Mouse (Mus musculus): ENCODE measurements around the gene Tmem216. TPM values are rescaled to one million over a fixed set of nuclear protein-coding genes. Genes with fewer than 3 reads are reported as not detected.
A peak's percentile ranks its signal among the peaks of the same experiment; 100 is the strongest.
"Not testable (repeated sequence)": the region's sequence is repeated elsewhere in the genome, so short reads cannot be mapped to it uniquely, and the experiment has no call there.

Tmem216 gene
- polyA plus RNA-seq, 2 experiments: 51.3 to 55.8 TPM

DNA sequence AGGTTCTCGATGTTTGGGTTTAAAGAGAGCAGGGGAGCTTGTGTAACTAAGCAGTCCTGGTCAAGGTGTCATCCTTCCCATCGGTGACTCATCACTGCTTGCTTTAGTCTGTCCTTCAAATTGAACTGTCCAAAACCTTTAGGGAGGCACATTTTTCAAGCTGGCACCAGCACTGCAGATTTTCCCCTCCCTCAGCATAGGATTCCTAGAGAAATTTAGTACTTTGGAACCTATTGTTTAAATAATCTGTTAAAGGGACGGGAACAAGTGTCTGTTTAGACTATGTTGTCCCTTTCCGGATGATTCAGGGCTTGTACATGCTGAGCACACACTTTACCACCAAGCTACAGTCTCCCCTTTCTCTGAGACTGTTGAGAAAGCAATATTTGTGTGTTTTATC is 9.2 kb upstream of the Tmem216 start:
- Histone ChIP-seq H3K27ac (replicated peaks; ENCODE audit: low read depth, low read length) (no peak overlapping the region), H3K9me3 (ENCODE audit: control insufficient read depth, low read length) (no peaks in the 10 kb centered on the region), H3K4me2 (replicated peaks; ENCODE audit: low read depth, low read length, severe bottlenecking) (no peak overlapping the region), H3K36me3 (ENCODE audit: control insufficient read depth, insufficient read depth, low read length) (peaks cover 10% of the 10 kb centered on the region; the same call in 1 of the 2 replicates), H3K4me3 (replicated peaks; ENCODE audit: low read length) (no peak overlapping the region), H3K27me3 (ENCODE audit: control insufficient read depth, insufficient read depth, low read length) (no peaks in the 10 kb centered on the region), H3K4me1 (ENCODE audit: control insufficient read depth, insufficient read depth, low read length) (no peaks in the 10 kb centered on the region), H3K9ac (ENCODE audit: low read depth, low read length, severe bottlenecking) (no peak overlapping the region)
- no peak for DNase-seq (ENCODE audit: low spot score)
- WGBS: 76% methylated on average over 4 of the region's 4 CpGs
- no peak for ATAC-seq (ENCODE audit: low FRiP score, low read depth)
- TF ChIP-seq POLR2A (IDR thresholded peaks at IDR 0.05; ENCODE audit: borderline replicate concordance, extremely low read depth, insufficient read depth, insufficient read length): no peak

DNA sequence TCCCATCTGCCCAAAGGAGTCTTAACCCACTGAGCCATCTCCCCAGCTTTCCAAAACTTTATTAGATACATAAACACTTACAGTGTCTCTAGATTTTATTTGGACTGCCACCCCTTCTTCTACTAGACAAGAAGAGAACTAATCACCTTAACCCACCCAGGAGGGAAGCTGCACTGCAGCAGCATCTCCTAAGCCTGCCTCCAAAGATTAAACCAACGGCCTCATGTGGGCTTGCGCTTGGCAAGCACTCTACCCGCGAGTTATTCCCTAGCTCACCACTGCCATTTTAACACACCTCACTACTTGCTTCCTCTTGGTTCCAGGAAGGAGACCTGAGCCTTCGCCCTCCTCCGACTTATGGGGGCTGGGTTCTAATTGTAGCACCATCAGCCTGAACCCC is 8.2 kb upstream of the Tmem216 start:
- Histone ChIP-seq H3K9me3 (ENCODE audit: control insufficient read depth, low read length) (no peaks in the 10 kb centered on the region), H3K4me2 (replicated peaks; ENCODE audit: low read depth, low read length, severe bottlenecking) (no peak overlapping the region), H3K9ac (ENCODE audit: low read depth, low read length, severe bottlenecking) (no peak overlapping the region), H3K36me3 (ENCODE audit: control insufficient read depth, insufficient read depth, low read length) (peaks cover under 1% of the 10 kb centered on the region; the same call in 1 of the 2 replicates), H3K4me1 (ENCODE audit: control insufficient read depth, insufficient read depth, low read length) (no peaks in the 10 kb centered on the region), H3K27me3 (ENCODE audit: control insufficient read depth, insufficient read depth, low read length) (no peaks in the 10 kb centered on the region), H3K27ac (replicated peaks; ENCODE audit: low read depth, low read length) (no peak overlapping the region), H3K4me3 (replicated peaks; ENCODE audit: low read length) (no peak overlapping the region)
- DNase-seq (ENCODE audit: low spot score) (no peak), ATAC-seq (ENCODE audit: low FRiP score, low read depth) (no peak)
- no peak for TF ChIP-seq POLR2A (IDR thresholded peaks at IDR 0.05; ENCODE audit: borderline replicate concordance, extremely low read depth, insufficient read depth, insufficient read length)
- 81% methylated on average over 6 of the region's 6 CpGs for WGBS

DNA sequence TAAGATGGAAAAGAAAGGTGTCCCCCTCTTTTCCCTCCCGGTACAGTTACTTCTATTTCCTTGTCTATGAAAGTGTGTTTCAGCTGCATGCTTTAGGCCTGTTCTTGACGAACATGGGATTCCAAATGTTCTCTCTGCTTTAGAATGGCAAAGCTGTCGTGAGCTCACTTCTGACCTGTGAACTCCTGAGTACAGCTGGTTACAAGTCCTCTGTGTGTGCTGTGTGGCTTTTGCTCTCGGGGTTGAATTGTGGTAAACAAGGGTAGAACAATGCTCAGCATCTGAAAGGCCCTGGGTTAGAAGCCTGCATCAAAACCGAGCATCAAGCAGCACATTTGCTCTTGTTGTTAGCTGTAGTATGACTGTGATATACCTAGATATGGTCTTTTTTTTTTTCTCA is 6.3 kb upstream of the Tmem216 start:
- DNase-seq (ENCODE audit: low spot score) (no peak), ATAC-seq (ENCODE audit: low FRiP score, low read depth) (no peak)
- no peaks in the 10 kb centered on the region for H3K27me3 ChIP-seq (ENCODE audit: control insufficient read depth, insufficient read depth, low read length)
- WGBS: 65% methylated on average over 5 of the region's 5 CpGs
- H3K9me3 ChIP-seq (ENCODE audit: control insufficient read depth, low read length): no peaks in the 10 kb centered on the region
- H3K4me2 ChIP-seq (replicated peaks; ENCODE audit: low read depth, low read length, severe bottlenecking): no peak overlapping the region
- no peak overlapping the region for H3K9ac ChIP-seq (ENCODE audit: low read depth, low read length, severe bottlenecking)
- H3K4me1 ChIP-seq (ENCODE audit: control insufficient read depth, insufficient read depth, low read length): no peaks in the 10 kb centered on the region
- no peak overlapping the region for H3K27ac ChIP-seq (replicated peaks; ENCODE audit: low read depth, low read length)
- no peak for TF ChIP-seq POLR2A (IDR thresholded peaks at IDR 0.05; ENCODE audit: borderline replicate concordance, extremely low read depth, insufficient read depth, insufficient read length)
- H3K4me3 ChIP-seq (replicated peaks; ENCODE audit: low read length): no peak overlapping the region
- no peaks in the 10 kb centered on the region for H3K36me3 ChIP-seq (ENCODE audit: control insufficient read depth, insufficient read depth, low read length)

DNA sequence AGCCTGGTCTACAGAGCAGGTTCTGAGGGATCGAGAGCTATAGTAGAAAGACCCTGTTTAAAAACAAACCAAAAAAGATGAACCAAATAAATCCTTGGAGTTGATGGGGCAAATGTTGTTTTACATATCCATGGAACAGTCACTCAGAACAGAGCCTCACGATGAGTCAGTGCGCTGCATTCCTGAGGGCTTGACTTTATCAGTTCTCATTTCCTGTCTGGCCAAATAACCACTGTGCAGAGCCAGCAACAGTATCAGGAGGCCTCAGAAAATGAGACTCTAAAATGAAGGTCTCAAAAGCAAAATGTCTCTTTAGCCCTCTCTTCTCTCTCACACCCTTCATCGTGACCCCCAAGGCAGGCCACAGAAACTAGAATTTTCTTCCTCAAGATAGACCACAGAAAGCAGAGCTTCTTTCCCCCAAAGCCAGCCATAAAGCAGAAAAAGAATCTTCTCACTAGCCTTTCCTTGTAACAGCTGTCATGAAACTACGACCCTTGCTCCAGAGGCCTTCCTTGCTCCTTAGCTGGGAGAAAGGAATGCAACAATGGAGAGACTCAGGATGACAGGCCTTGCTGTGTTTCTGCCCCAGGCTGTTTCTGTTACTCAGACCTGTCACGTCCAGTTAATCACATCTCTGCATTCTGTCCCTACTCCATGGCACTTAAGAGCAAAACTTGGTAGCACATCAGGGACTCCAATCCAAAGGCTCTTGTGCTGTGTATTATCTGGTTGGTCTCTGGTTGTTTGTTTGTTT is 5.7 kb upstream of the Tmem216 start:
- DNase-seq (ENCODE audit: low spot score): peak; percentile 45
- no peak overlapping the region for H3K9ac ChIP-seq (ENCODE audit: low read depth, low read length, severe bottlenecking)
- no peaks in the 10 kb centered on the region for H3K27me3 ChIP-seq (ENCODE audit: control insufficient read depth, insufficient read depth, low read length)
- H3K4me2 ChIP-seq (replicated peaks; ENCODE audit: low read depth, low read length, severe bottlenecking): no peak overlapping the region
- peaks cover under 1% of the 10 kb centered on the region for H3K4me1 ChIP-seq (ENCODE audit: control insufficient read depth, insufficient read depth, low read length)
- H3K36me3 ChIP-seq (ENCODE audit: control insufficient read depth, insufficient read depth, low read length): no peaks in the 10 kb centered on the region
- H3K27ac ChIP-seq (replicated peaks; ENCODE audit: low read depth, low read length): 0 out of 2 replicates have a peak overlapping the region, but pooled peaks have one; percentile 8
- ATAC-seq (ENCODE audit: low FRiP score, low read depth): no peak
- no peak for TF ChIP-seq POLR2A (IDR thresholded peaks at IDR 0.05; ENCODE audit: borderline replicate concordance, extremely low read depth, insufficient read depth, insufficient read length)
- WGBS: 51% methylated on average over 6 of the region's 6 CpGs
- no peaks in the 10 kb centered on the region for H3K9me3 ChIP-seq (ENCODE audit: control insufficient read depth, low read length)
- H3K4me3 ChIP-seq (replicated peaks; ENCODE audit: low read length): no peak overlapping the region

DNA sequence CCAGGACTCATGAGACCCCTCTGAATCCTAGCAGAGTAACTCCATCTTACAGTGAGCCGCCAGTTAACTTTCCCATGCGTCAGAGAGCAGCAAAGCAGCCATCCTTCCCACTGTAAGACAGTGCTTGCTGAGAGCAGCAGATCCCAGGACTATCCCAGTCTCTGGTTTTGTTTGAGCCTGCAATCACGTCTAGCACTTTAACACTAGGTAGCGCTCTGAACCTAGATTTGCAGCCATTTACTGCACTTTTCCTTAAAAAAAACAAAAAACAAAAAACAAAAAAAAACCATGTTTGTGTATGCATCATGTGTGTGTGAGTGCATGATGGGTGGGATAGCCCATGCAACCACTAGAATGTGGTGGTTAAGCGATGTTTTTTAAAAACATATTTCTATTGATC is 4.1 kb upstream of the Tmem216 start:
- H3K27me3 ChIP-seq (ENCODE audit: control insufficient read depth, insufficient read depth, low read length): no peaks in the 10 kb centered on the region
- ATAC-seq (ENCODE audit: low FRiP score, low read depth) (no peak), DNase-seq (ENCODE audit: low spot score) (peak; percentile 27)
- no peak overlapping the region for H3K4me2 ChIP-seq (replicated peaks; ENCODE audit: low read depth, low read length, severe bottlenecking)
- no peak overlapping the region for H3K4me3 ChIP-seq (replicated peaks; ENCODE audit: low read length)
- H3K27ac ChIP-seq (replicated peaks; ENCODE audit: low read depth, low read length): no peak overlapping the region
- TF ChIP-seq POLR2A (IDR thresholded peaks at IDR 0.05; ENCODE audit: borderline replicate concordance, extremely low read depth, insufficient read depth, insufficient read length): no peak
- peaks cover 10% of the 10 kb centered on the region for H3K4me1 ChIP-seq (ENCODE audit: control insufficient read depth, insufficient read depth, low read length)
- H3K9ac ChIP-seq (ENCODE audit: low read depth, low read length, severe bottlenecking): no peak overlapping the region
- 34% methylated on average over 5 of the region's 5 CpGs for WGBS
- no peaks in the 10 kb centered on the region for H3K36me3 ChIP-seq (ENCODE audit: control insufficient read depth, insufficient read depth, low read length)
- no peaks in the 10 kb centered on the region for H3K9me3 ChIP-seq (ENCODE audit: control insufficient read depth, low read length)

DNA sequence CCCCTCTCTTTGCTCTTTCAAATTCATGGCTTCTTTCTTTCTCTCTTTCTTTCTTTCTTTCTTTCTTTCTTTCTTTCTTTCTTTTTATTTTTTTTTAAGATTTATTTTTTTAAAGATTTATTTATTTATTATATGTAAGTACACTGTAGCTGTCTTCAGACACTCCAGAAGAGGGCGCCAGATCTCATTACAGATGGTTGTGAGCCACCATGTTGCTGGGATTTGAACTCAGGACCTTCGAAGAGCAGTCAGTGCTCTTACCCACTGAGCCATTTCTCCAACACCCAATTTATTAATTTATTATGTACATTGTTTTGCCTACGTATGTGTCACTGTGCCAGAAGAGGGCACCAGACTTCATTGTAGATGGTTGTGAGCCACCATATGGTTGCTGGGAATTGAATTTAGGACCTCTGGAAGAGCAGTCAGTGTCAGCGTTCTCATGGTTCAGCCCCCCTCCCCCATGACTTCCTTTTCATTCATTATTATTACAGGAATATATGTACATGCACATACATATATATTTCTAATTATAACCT is 1.9 kb upstream of the Tmem216 start:
- WGBS: 70% methylated on average over 4 of the region's 4 CpGs
- not testable (repeated sequence) for ATAC-seq (ENCODE audit: low FRiP score, low read depth); H3K27me3 ChIP-seq (ENCODE audit: control insufficient read depth, insufficient read depth, low read length); DNase-seq (ENCODE audit: low spot score); H3K9me3 ChIP-seq (ENCODE audit: control insufficient read depth, low read length); H3K4me3 ChIP-seq (replicated peaks; ENCODE audit: low read length); H3K4me2 ChIP-seq (replicated peaks; ENCODE audit: low read depth, low read length, severe bottlenecking); H3K36me3 ChIP-seq (ENCODE audit: control insufficient read depth, insufficient read depth, low read length); H3K27ac ChIP-seq (replicated peaks; ENCODE audit: low read depth, low read length); H3K9ac ChIP-seq (ENCODE audit: low read depth, low read length, severe bottlenecking)
- peaks cover 15% of the 10 kb centered on the region for H3K4me1 ChIP-seq (ENCODE audit: control insufficient read depth, insufficient read depth, low read length)

All from limb, embryonic 14.5 days (tissue).